Mouse (Mus musculus) cerebellum, adult 18-20 months (tissue): Measurements from ENCODE around the gene Ipo9.

Source experiments
- DNase-seq, 2 experiments: peaks; one replicate each; pipeline ENCODE4 v3.0.0; 2021

Ipo9 gene

DNA sequence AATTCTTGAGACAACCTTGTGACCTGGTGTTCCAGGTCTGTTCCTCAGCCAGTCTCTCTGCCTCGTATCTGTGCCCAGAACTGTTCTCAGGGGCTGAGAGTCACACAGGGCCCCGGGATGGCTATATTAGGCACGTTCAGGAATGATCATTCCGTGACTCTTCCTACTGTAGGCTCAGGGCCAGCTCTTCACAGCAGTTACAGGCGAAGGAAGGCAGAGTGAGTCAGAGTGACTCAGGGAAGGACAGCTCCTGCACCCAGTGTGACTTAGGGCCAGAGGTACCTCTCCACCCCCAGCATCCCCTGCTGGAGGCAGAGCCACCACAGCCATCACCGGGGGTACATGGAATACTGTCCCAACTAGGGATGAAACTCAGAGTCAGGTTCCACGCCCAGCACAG is 63.3 kb downstream of the Ipo9 start:
- DNase-seq: no peak

DNA sequence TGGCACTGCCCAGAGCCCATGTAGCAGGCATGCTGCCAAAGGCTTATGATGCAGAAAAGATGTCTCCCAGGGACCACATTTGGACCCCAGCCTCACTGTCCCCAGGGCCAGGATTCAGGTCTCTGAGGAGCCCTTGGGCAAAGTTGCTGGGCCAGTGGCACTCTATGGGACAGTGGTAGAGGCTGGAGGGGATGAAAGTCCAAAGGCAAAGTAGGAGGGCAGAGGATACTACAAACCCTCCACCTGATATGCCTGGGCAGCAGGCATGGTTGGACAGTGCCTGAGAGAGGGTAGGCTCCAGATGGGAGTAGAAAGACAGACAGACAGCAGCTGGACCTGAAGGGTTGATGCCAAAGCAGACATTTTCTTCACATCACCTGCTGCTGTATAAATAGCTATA is 63.9 kb downstream of the Ipo9 start:
- no peak for DNase-seq

DNA sequence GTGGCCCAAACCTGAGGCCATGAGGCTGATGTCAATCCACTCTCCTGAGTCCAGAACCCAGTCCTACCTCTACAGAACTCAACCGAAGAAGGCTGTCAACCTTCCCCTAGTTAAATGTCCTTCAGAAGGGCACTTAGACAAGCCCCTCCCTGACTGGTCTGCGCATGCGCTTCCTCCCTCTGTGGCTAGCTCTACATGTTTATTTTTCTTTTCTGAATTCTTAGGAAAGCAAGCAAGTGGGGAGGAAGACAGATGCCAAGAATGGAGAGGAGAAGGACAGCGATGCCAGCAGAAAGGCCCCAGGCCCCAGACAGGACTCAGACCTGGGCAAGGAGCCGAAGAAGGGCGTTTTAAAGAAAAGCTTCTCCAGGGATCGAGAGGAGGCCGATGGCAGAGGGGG is 66.9 kb downstream of the Ipo9 start:
- no peak for DNase-seq

DNA sequence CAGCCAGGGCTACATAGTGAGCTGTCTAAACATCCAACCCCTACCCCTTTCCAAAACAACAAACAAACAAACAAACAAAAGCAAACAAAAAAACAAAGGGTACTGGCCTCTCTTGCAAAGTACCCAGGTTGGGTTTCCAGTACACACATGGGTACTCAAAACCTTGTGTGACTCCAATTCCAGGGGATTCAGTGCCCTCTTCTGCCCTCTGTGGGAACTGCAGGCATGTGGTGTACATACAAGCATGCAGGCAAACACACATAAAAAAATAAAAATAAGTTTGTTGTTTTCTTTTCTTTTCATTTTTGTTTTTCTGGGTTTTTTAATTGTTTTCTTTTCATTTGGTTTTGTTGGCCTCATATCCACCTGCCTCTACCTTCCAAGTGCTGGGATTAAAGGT is 68.2 kb downstream of the Ipo9 start:
- DNase-seq: no peak

DNA sequence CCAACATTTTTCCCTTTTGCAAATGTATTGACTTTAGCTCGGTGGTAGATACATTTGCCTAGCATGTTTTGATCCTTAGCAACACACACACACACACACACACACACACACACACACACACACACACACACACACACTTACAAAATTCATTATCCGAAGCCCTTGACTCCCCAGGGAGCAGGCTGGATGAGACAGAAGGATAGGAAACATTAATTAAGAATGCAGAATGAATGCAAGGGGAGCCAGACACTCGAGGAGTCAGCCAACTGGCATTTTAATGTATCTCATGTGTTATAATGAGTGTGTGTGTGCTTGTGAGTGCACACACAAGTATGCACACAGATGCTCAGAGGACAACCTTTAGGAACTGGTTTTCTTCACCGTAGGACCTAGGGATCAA is 68.8 kb downstream of the Ipo9 start:
- no peak for DNase-seq

DNA sequence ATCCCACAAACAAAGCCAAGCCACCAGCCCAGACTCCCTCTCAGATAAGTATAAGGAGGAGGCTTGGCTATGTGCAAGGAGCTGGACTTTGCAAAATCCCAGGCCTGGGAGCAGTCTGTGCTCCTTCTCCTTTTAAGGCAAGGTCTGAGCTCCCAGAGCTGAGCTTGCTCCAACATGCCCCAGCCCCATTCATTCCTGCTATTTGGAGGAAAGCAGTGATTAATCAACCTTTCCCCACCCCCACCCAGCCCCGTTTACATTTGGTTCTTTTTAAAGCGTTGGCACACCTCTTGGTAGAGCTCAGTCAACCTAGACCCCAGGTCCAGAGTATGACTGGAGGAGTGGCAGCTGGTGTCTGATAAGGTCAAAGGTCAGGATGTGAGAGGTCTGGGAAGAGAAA is 71.2 kb downstream of the Ipo9 start:
- no peak for DNase-seq

DNA sequence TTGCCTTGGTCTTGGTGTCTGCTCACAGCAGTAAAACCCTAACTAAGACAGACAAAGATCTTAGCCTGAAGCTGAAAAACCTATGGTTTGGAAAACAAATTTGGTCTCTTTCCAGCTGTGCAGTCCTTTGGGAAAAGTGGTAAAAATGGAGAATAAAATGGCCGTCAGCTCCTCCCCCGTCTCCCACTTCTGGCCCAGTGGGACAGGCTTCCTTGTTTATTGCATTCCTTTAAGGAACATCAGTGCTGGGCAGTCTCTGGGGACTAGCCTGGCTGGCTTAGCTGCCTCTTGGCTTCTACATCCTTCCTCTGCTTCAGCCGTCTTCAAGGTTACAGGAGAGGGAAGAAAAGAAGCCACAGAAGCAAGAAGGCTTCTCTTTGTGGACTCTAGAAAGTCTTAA is 78.3 kb downstream of the Ipo9 start:
- no peak for DNase-seq

DNA sequence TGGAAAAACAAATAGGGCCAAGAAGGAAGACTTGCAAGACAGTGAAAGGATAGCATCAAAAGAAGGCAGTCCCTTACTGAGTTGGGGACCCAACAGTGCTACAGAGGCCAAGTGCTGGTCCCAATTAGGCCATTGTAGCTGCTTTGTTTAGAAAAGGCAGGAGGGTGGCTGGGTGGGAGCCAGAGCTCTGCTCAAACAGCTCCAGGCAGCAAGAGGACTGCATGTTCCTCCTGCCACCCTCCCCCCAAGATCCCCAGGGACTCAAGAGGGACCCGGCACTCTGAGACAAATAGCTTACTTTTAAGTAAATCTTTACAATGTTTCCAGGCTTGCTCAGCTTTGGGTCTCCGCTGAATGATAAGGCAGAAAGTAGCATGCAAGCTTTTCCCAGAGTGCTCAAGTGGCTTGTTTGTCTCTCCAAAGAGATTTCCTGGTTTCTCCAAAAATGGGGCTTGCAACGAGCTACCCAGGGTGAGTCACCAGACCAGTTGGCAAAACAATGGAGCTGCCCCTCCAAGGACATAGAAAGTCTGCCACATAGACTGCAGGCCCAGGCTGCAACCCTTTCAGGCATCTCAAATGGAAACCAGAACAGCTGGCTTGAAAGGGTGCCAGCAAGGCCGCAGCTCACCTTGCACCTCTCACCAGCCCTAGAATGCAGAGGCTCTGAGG is 82.7 kb downstream of the Ipo9 start:
- DNase-seq: no peak

DNA sequence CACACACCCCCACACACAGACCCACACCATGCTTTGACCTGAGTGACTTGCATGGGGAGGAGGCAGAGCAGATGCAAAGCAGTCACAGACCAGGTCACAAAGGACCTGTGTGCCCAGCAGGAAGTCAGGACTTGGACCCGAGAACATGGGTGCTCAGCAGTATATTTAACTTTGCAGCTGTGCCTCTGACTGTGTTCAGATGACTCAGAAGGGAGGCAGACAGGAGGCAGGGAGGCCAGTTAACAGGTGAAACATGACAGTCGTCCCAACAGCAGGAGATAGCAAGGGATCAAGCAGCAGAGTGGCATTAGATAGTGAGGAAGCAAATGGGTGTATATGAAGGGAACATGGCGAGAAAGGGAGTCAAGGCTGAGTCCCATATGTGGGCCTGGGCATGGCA is 83.4 kb downstream of the Ipo9 start:
- DNase-seq: no peak

DNA sequence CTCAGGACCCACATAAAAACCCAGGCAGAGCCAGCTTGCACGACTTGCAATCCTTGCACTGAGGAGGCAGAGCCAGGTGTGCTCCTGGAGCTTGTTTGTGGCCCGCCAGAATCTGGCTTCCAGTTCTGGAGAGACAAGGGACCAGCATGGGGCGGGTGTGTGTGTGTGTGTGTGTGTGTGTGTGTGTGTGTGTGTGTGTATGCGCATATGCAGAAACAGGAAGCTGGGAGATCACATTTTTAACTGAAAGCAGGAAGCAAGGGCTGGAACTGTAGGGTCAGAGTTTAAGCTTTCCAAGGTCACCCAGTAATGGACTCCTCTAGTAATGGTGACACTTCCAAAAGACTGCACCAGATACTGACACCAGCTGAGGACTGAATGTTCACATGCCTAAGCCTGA is 86.3 kb downstream of the Ipo9 start:
- no peak for DNase-seq

DNA sequence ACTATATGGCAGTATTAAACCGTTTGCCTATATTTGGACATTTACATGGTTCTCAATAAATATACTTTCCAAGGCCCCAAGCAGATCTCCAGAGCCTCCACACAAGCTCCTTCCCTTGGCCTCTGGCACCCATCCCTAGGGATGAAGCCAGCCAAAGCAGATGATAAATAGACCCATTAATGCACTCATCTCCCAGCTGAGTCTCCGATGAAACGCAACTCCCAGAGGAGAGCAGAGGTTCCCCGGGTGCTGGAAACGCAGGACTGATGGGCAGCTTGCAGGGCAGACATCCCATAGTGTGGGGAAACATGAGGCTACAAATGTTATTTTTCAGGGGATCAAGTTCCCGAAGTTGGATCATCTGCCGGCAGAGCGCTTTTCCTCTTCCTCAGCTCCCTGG is 88.4 kb downstream of the Ipo9 start:
- DNase-seq: no peak
